Mouse (Mus musculus) macrophage (primary cell): ENCODE results near the gene Leo1. TPM values are rescaled to one million over a fixed set of nuclear protein-coding genes. Genes with fewer than 3 reads are reported as not detected.
A peak's percentile ranks its signal among the peaks of the same experiment; 100 is the strongest.

Experiments
- H3K27ac ChIP-seq: fragments of 350-480 bp; formaldehyde crosslinking; 2 replicates; pipeline ENCODE4 v1.9.0; 2021
- H3K36me3 ChIP-seq: fragments of 350-480 bp; formaldehyde crosslinking; 2 replicates; pipeline ENCODE4 v1.9.0; 2021; ENCODE audit errors: inconsistent target
- H3K4me3 ChIP-seq: fragments of 350-480 bp; formaldehyde crosslinking; 2 replicates; pipeline ENCODE4 v1.9.0; 2021; ENCODE audit errors: inconsistent target
- H3K79me2 ChIP-seq: fragments of 350-480 bp; formaldehyde crosslinking; 2 replicates; pipeline ENCODE4 v1.9.0; 2021; ENCODE audit errors: inconsistent target
- WGBS: methylation state at CpG from one replicate; pipeline ENCODE4 v1.1.7; 2026; ENCODE audit warnings: inconsistent platforms; ENCODE audit not compliant: missing documents; 5-methylcytosine and 5-hydroxymethylcytosine counted together
- polyA plus RNA-seq: library from polyadenylated mRNA; stranded (reverse); fragments of 250-400 nt; gene quantifications from 3 replicates; pipeline ENCODE4 v1.2.4, GENCODE M21; 2018; ENCODE audit warnings: inconsistent platforms
- total RNA-seq, 78 experiments: library from RNA; depleted of rRNA; stranded (reverse); fragments of 250-400 nt; gene quantifications; 1 replicate in 9 of 78; 2 replicates in 24 of 78; 3 replicates in 43 of 78; 4 replicates in 2 of 78; pipeline ENCODE4 v1.2.4; 2018; ENCODE audit warnings: inconsistent platforms in 56 of 78

Gene Leo1
- total RNA-seq (2018; cell fraction: chromatin; rRNA removed): 10 to 100 TPM; 17.2 to 46.0 (median 31.6) TPM
- total RNA-seq (2018; cell fraction: cytosol; rRNA removed): 10 to 100 TPM; 16.1 to 25.7 (median 21.2) TPM
- total RNA-seq (2018; cell fraction: nucleus; rRNA removed): 10 to 100 TPM; 13.2 to 30.4 (median 19.6) TPM
- polyA plus RNA-seq: 15.0 to 36.4 TPM (median 28.2 TPM) in 3 replicates

DNA sequence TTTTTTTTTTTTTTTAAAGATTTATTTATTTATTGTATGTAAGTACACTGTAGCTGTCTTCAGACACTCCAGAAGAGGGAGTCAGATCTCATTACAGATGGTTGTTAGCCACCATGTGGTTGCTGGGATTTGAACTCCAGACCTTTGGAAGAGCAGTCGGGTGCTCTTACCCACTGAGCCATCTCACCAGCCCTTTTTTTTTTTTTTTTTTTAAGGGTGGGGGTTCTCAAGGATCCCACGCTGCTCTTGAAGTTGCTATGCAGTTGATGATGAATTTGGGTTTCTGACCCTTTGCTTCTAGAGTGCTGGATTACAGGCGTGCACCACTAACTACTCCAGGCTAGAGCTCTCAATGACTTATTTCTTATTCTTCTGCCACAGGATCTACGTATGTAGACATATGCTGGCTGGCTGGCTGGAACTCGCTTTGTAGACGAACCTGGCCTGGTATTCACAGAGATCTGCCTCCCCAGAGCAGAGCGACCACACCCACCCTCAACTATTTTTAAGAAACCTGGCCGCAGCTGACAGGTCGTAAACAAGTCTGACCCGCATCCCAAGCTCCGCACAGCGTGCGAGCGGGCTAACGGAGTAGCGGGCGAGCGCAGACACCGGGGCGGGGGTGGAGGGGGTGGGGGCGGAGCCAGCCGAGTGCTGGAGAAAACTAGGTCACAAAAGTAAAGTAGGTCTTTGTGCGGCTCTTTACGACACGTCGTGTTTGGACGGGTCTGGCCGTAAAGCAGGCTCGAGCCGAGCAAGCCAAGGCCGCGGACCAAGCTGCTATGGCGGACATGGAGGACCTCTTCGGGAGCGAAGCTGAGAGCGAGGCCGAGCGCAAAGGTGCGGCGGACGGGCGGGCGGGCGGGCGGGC is at the start of gene Leo1:
Gene Leo1, plus strand, starts transcription at position 729 of the 871 bp plus-strand sequence.
- 2% methylated on average over 39 of the region's 45 CpGs for WGBS
- Histone ChIP-seq H3K36me3 (peaks cover 8% of the 10 kb centered on the region), H3K4me3 (peak within 1 kb of the TSS; percentile 89), H3K27ac (peak within 1 kb of the TSS; percentile 34), H3K79me2 (peaks cover 41% of the 10 kb centered on the region)

DNA sequence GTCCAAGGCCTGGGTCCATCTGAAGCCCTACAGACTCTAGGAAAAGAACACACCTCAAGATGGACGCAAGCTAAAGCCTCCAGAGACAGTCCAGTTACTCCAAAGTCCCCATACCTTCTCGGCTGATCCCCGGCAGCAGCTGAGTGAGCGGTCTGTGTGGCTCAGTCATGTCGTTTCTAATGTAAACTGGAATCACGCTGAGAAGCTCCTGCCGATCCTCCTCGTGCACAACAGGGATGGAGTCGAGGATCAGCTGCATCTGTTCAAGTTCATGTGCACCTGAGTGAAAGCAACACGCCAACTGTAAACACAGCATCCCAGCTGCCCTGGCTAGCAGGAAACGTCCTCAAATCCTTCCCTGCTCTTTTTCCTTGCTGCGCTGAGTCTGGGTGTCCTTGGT is 48.1 kb upstream of the Leo1 start:
- Histone ChIP-seq H3K79me2 (peaks cover 77% of the 10 kb centered on the region), H3K27ac (no peak overlapping the region), H3K4me3 (no peak overlapping the region), H3K36me3 (peaks cover 95% of the 10 kb centered on the region)
- WGBS: 97% methylated on average over 12 of the region's 12 CpGs

DNA sequence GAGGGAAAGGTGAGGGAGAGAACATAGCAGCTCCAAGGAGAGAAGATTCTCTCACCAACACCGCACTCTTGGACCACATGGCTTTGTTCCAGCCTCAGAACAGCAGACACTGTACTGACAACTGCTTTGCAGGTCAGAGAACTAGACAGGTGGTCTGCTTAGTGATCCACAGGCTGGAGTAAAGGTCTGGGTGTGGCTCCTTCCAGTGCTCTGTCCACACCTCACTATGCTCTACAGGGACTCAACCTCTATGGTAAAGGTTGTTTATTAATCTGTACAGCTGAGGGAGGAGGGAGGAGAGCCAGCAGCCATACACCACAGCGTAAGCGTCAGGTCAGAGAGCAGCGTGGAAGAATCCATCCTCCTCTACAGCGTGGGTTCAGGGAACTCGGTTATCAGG is 45.4 kb upstream of the Leo1 start:
- WGBS: 95% methylated on average over 6 of the region's 6 CpGs
- no peak overlapping the region for H3K4me3 ChIP-seq

DNA sequence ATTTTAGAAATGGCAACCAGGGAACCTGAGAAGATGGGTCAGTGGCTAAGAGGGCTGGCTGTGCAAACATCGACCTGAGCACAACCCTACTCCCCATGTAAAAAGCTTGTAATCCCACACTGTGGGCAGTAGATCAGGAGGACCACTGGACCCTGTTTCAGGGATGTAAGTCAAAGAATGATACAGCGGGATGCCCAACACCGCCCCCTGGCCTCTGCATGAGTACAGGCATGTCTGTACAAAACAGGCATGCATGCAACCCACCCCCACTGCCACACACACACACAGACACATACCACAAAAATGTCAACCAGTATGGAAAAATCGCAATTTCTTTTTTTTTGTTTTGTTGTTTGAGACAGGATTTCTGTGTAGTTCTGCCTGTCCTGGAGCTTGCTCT is 42.3 kb upstream of the Leo1 start:
- 93% methylated on average over 4 of the region's 4 CpGs for WGBS
- H3K27ac ChIP-seq: no peak overlapping the region
- H3K36me3 ChIP-seq: peaks cover 48% of the 10 kb centered on the region
- H3K79me2 ChIP-seq: peaks cover 100% of the 10 kb centered on the region
- H3K4me3 ChIP-seq: no peak overlapping the region

More for the DNA sequence above, 45.4 kb upstream of the Leo1 start:
- Histone ChIP-seq H3K36me3 (peaks cover 78% of the 10 kb centered on the region), H3K79me2 (peaks cover 100% of the 10 kb centered on the region), H3K27ac (no peak overlapping the region)

DNA sequence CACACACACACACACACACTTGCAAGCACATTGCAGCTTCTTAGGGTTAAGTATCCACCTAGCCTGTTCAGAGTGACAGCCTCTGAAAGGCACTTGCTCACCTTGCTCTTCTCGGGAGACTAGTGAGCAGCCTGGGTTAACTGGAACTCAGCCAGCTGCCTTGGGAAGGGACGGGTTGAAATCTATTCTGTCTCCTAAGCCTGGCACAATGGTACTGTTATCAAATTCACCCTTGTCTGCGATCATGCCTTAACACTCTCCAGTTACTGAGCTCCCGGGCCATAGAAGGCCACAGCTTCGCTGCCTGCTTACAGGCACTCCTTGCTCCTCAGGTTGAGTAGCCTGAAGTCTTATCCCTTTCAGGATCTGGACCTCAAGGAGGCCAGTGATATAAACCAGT is 40.7 kb upstream of the Leo1 start:
- H3K4me3 ChIP-seq: no peak overlapping the region
- H3K27ac ChIP-seq: no peak overlapping the region
- H3K36me3 ChIP-seq: peaks cover 33% of the 10 kb centered on the region
- WGBS: 80% methylated on average over 5 of the region's 5 CpGs
- peaks cover 100% of the 10 kb centered on the region for H3K79me2 ChIP-seq

DNA sequence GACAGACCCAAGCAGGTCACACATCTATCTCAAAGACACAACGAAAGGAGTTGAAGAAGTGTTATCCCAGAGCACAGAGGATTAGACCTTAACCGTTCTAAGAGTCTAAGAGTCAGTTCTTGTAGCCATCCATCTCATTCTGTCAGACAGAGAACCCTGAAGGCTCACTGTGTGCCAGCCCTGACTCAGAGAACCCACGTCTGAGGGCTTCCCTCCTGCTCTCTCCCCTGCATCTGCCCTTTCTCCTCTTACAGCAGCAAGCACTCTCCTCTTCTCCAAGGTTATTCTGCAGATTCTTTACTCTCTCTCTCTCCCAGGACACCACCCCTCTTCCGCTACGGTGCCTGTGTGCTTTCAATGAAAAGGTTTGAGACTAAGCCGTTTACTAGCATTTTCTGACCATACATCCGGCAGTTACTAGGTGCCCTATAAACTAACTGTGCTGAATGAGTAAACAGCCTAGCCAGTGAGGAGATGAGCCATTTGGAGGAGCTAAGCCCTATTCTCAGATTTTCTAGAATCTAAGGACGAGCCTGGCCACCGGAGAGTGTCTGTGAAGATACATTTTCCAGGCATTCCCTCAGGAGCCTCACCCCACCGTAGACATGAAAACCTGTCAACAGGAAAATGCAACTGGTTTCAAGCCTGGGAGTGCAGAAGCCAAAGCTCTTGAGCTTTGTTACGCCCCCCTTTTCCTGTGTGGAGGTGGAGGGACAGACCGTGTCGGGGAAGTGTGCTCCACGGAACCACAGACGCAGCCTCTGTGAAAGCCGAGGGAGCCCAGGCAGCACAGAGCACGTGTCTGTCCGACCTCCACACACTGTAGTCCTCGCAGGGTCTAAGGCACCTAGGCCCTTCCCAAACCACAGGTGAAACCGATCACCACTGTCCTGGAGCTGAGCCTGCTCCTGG is 39.5 kb upstream of the Leo1 start:
- H3K4me3 ChIP-seq: no peak overlapping the region
- H3K36me3 ChIP-seq: peaks cover 20% of the 10 kb centered on the region; the same call in 1 of the 2 replicates
- 29% methylated on average over 20 of the region's 20 CpGs for WGBS
- H3K79me2 ChIP-seq: peaks cover 100% of the 10 kb centered on the region
- no peak overlapping the region for H3K27ac ChIP-seq

DNA sequence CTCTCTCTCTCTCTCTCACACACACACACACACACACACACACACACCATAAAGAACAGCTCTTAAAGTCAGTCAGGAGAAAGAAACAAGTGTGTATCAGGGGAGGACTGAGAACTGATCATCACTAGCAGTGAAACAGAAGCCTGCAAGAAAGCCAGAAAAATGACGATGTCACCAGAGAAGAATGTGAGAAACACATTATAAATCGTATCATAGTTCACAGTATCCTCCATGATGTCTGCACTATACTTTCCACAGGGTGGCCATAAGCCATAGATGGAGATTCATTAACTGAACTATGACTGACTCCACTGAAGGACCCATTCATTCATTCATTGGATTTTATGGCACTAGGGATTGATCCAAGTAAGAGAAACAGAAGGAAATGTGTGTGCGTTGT is 37.8 kb upstream of the Leo1 start:
- no peak overlapping the region for H3K4me3 ChIP-seq

DNA sequence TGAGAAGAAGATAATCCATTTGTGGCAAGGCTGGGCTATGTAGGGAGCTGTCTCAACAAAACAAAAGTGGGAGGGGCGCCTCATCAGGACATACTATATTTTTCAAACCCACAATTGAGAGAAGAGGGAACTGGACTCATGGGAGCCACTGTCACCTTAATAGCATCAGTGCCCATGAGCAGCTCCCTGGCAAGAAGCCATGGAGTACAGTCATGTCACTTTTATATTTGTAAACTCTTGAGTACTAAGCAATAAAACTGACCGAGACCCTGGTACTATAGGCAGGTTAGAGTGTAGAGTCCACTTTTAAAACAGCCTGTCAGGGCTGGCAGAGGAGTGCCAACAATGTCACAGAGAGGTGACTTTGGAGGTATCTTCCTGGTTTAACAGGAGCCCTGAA is 35.2 kb upstream of the Leo1 start:
- Histone ChIP-seq H3K79me2 (peaks cover 81% of the 10 kb centered on the region), H3K36me3 (no peaks in the 10 kb centered on the region), H3K4me3 (no peak overlapping the region), H3K27ac (no peak overlapping the region)
- WGBS: 92% methylated on average over 1 of the region's 2 CpGs

More for the DNA sequence above, 37.8 kb upstream of the Leo1 start:
- H3K36me3 ChIP-seq: 0 out of 2 replicates have a peak, but pooled peaks cover 8% of the 10 kb centered on the region
- peaks cover 100% of the 10 kb centered on the region for H3K79me2 ChIP-seq
- 80% methylated on average over 3 of the region's 3 CpGs for WGBS
- H3K27ac ChIP-seq: no peak overlapping the region

DNA sequence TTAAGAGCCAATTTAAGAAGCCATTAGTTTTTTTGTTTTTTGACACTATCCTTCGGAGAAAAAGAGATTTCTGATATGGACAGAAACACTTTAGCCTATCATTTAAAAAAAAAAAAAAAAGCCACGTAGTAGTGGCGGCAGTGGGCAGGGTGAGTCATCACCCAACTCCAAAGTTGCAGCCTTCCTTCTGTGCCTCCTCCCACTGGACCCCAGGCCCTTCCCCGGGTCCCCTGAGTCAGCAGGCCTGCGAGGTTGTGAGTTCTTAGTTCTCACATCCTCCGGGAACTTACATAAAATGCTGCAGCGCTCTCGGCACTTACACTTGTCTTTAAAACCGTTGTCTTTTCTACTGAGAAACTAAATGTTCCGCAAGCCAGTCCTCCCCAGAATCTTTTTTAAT is 33.5 kb upstream of the Leo1 start:
- Histone ChIP-seq H3K4me3 (peak overlapping the region; percentile 91), H3K79me2 (peaks cover 64% of the 10 kb centered on the region), H3K36me3 (no peaks in the 10 kb centered on the region), H3K27ac (peak overlapping the region; percentile 92)
- 5% methylated on average over 9 of the region's 10 CpGs for WGBS

DNA sequence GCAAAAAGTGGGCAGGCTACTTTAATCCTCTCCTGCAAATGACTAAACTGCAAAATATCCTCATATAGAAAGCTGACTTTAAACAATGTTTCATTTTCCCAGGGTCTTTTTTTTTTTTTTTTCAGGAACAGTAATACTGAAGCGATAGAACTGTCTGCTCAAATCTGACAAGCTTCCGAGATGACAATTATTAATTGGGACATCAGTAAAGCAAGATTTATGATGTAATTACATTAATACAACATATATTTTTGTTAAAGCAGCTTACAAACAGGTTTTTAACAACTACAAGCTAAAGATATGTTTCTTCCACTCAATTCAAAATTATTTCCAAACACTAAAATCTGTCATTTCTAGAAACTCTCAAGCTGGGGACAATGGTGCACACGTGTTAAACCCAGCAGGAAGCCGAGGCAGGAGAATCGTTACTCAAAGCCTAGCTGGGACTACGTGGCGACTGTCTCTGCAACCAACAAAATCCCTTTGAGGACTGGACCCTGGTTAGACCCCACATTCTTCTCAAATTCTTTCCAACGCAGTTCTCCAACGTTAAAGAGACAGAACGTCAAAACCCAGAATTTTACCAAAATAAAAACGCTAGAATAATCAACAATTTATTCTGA is 33.0 kb upstream of the Leo1 start:
- WGBS: 0% methylated on average over 11 of the region's 11 CpGs
- Histone ChIP-seq H3K27ac (peak overlapping the region; percentile 92), H3K4me3 (peak overlapping the region; percentile 91), H3K79me2 (peaks cover 59% of the 10 kb centered on the region), H3K36me3 (no peaks in the 10 kb centered on the region)

DNA sequence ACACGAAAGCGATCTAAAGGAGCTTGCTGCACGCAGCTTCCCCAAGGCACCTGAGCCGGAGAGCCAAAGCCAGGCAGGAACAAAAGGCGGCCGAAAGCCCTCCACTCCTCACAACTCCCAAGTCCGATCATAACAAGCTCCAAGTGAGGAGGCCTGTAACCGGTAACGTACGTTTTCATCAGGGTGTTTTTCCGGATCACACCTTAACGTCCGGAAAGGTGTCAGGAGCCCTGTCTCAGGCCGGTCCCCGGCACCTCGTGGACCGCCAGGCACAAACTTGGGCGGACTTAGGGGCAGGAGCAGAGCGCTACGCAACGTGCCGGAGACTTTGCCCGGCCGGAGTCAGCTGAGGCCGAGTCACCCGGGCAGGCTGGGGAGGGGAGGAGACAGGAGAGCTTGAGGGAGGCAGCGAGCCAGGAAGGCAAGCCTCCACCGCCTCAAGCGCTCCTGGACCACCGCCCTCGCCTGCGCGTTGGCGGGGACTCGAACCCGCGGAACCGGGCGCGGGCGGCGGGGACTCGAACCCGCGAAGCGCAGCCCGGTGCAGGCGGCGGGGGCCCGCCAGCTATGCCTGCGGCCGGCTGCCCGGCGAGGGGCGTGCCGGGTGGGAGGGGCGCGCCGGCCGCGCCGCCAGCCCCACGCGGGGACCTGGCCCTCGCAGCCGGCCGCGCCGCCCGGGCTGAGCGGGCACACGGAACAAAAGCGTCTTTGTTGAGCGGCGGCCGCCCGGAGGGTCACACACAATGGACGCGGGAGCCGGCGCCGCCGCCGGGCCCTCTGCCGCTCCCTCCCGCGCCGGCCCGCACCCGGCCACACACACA is 32.1 kb upstream of the Leo1 start:
- Histone ChIP-seq H3K36me3 (no peaks in the 10 kb centered on the region), H3K79me2 (peaks cover 50% of the 10 kb centered on the region), H3K4me3 (peak overlapping the region; percentile 91), H3K27ac (peak overlapping the region; percentile 92)
- 1% methylated on average over 60 of the region's 90 CpGs for WGBS

DNA sequence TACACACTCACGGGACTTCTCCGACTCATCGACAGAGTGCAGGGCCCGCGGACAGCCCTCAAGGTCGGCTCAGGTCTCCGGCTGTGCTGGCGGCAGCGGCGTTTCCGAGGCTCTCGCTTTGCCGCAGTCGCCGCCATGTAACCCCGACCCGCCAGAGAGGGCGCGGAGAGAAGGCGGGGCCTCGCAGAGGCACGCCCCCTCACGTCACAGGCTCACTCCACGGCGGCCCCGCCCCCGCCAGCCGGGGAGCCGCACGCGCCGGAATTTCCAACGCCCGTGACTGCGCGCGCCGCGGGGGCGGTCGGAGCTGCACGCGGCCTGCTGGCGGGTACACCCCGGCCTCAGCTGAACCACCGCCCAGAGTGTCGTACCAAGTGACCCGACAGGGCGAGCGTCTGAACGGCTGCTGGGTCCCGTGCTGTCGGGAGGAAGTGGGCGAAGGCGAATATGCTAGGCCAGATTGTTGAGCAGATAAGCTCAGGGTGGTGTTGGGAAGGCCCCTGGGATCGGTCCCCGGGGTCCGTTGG is 31.4 kb upstream of the Leo1 start, which contains the start of gene Mapk6:
Gene Mapk6, minus strand, starts transcription at position 154 of the 527 bp plus-strand sequence.
- Histone ChIP-seq H3K36me3 (no peaks in the 10 kb centered on the region), H3K79me2 (peaks cover 43% of the 10 kb centered on the region), H3K4me3 (peak within 1 kb of the TSS; percentile 91), H3K27ac (peak within 1 kb of the TSS; percentile 97)
- WGBS: under 1% methylated on average over 58 of the region's 58 CpGs

DNA sequence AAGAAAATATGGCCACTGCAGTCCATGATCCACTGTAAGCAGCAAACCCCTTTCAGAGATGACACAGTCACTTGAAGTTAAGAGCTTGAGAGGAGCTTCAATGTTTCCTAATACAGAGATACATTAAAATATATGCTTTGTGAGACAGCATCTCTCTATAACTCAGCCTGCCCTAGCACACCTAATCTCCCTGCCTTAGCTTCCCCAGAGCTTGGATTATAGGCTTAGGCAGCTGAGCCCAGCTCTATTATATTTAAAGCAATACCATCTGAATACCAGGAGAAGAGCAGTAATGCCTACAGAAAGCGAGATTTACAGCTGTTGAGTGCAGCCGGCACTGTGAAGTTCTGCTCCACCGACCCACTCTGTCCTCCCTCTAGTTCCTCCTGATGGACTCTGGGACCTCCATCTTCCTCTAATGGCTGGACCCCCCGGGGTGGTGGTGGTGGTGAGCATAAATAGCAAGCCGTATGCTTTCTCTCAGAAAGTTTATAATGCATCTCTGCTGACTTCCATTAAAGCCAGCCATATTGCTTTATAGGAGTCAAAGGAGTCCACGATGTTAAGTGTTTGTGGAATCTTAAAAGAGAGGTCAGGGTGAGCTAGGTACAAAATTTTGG is 30.3 kb upstream of the Leo1 start:
- peak overlapping the region; percentile 97 for H3K27ac ChIP-seq
- WGBS: 52% methylated on average over 6 of the region's 6 CpGs

More for the DNA sequence above, 30.3 kb upstream of the Leo1 start:
- peaks cover 32% of the 10 kb centered on the region for H3K79me2 ChIP-seq
- H3K36me3 ChIP-seq: no peaks in the 10 kb centered on the region
- H3K4me3 ChIP-seq: no peak overlapping the region
